Mouse (Mus musculus) neutrophil, adult 65 days (primary cell): Measurements from ENCODE around the gene Klk1b22. TPM values are rescaled to one million over a fixed set of nuclear protein-coding genes. Genes with fewer than 3 reads are reported as not detected.

Source experiments
- total RNA-seq: library from RNA; stranded (reverse); gene quantifications from 2 replicates; pipeline ENCODE4 v1.2.4, GENCODE M21; 2023

Gene Klk1b22
- total RNA-seq: not detected in 2 replicates

DNA sequence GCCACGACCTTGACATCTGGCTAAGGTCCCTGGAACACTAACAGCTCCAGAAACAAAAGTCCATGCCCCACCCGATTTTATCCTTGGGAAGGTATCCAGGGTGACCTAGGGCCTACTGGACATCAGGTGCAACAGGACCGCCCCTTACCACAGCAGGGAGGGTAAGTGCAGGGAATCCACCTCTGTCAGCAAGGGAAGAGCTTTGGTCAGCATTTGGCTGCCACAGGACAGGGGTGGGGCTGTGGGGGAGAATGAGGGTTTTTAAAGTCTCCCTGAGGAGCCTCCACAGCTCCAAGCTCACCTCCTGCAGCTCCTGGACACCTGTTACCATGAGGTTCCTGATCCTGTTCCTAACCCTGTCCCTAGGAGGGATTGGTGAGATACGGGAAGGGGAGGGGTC lies at the start of gene Klk1b22:
Gene Klk1b22, plus strand, starts transcription at position 301 of the 400 bp plus-strand sequence.

DNA sequence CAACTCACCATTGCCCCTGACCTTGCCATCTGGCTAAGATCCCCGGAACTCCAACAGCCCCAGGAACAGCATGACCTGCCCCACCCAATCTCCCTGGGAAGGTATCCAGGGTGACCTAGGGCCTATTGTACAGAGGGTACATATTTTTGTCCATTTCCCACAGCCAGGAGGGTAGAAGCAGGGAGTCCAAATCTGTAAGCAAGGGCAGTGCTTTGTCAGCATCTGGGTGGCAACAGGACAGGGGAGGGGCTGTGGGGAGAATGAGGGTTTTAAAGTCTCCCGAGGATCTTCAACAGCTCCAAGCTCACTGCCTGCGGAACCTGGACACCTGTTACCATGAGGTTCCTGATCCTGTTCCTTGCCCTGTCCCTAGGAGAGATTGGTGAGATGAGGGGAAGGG lies 10.4 kb upstream of the Klk1b22 start, which contains the start of gene Klk1b21:
Gene Klk1b21, plus strand, starts transcription at position 301 of the 400 bp plus-strand sequence.

DNA sequence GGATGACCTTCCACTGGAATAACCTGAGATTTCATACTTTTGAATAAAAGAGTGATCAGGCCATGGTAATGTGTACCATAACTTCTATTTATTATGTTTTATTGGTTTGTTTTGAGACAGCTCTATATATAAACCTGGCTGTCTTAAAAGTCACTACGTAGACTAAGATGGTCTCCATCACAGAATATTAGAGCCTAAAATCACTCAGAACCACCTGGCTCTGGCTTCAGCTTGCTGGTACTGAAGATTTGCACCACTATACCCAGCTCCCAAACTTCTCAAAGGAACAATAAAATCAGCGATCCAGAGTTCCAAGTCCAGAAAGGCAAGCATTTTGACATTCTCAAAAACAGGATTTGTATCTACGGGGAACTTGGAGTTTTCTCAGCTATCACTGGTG lies 24.0 kb downstream of the Klk1b22 start, which contains the start of gene Klk1b16:
Gene Klk1b16, plus strand, starts transcription at position 301 of the 400 bp plus-strand sequence.

Other genes starting within 250 kb of the Klk1b22 start
- not detected in 2 replicates for gene Klk4, start 231.5 kb upstream of the Klk1b22 start, total RNA-seq
- gene Klk15, start 178.9 kb upstream of the Klk1b22 start, total RNA-seq: not detected in 2 replicates
- gene Klk1b8, start 162.0 kb upstream of the Klk1b22 start, total RNA-seq: not detected in 2 replicates
- gene Klk1b1, start 145.9 kb upstream of the Klk1b22 start, total RNA-seq: not detected in 2 replicates
- gene Klk1b9, start 136.6 kb upstream of the Klk1b22 start, total RNA-seq: not detected in 2 replicates
- not detected in 2 replicates for gene Klk1b11, start 116.8 kb upstream of the Klk1b22 start, total RNA-seq
- not detected in 2 replicates for gene Klk1b26, start 100.5 kb upstream of the Klk1b22 start, total RNA-seq
- gene Klk1b27, start 60.4 kb upstream of the Klk1b22 start, total RNA-seq: not detected in 2 replicates
- gene Klk1b21, start 10.3 kb upstream of the Klk1b22 start, total RNA-seq: not detected in 2 replicates
- not detected in 2 replicates for gene Klk1b16, start 24.1 kb downstream of the Klk1b22 start, total RNA-seq
- gene Klk1b24, start 75.6 kb downstream of the Klk1b22 start, total RNA-seq: not detected in 2 replicates
- gene Klk1b3, start 85.5 kb downstream of the Klk1b22 start, total RNA-seq: not detected in 2 replicates
- not detected in 2 replicates for gene Klk1b4, start 94.8 kb downstream of the Klk1b22 start, total RNA-seq
- gene Klk1b5, start 103.3 kb downstream of the Klk1b22 start, total RNA-seq: not detected in 2 replicates
- not detected in 2 replicates for gene Klk1, start 112.7 kb downstream of the Klk1b22 start, total RNA-seq
- not detected in 2 replicates for gene Gm36864, start 123.5 kb downstream of the Klk1b22 start, total RNA-seq
- gene 1700028J19Rik, start 134.0 kb downstream of the Klk1b22 start, total RNA-seq: 1.9 and 3.0 TPM in 2 replicates
- 19.9 and 27.3 TPM in 2 replicates for gene 2410002F23Rik, start 134.0 kb downstream of the Klk1b22 start, total RNA-seq
- gene Acp4, start 144.7 kb downstream of the Klk1b22 start, total RNA-seq: not detected in 2 replicates
- gene Gm15517, start 148.8 kb downstream of the Klk1b22 start, total RNA-seq: not detected in 2 replicates
- gene Clec11a, start 194.2 kb downstream of the Klk1b22 start, total RNA-seq: 0.29 and 0.51 TPM in 2 replicates
- gene Shank1, start 197.6 kb downstream of the Klk1b22 start, total RNA-seq: 0.32 and 0.34 TPM in 2 replicates